Mouse (Mus musculus) gastrocnemius, postnatal 14 days (tissue): Measurements from ENCODE around the gene Gpx3. TPM values are rescaled to one million over a fixed set of nuclear protein-coding genes. Genes with fewer than 3 reads are reported as not detected.
"Not testable (repeated sequence)": the region's sequence is repeated elsewhere in the genome, so short reads cannot be mapped to it uniquely, and the experiment has no call there.

Source experiments
- DNase-seq: peaks from one replicate; pipeline ENCODE4 v3.0.0; 2021; ENCODE audit warnings: mixed read lengths
- intact Hi-C: fragments of 180-260 bp; cut with DNase I; formaldehyde crosslinking; loops from one replicate; pipeline ENCODE4 v1.15.1; 2025; ENCODE audit warnings: low total_unique reads
- total RNA-seq, 2 experiments: library from RNA; stranded (reverse); gene quantifications; 2 replicates each; pipeline ENCODE4 v1.2.3; 2021

Gene Gpx3
- total RNA-seq, 2 experiments from 2014 or later = 19.0 to 22.6 TPM

GRCm38 (mm10) chr11:54878893-54879292 is 23.4 kb upstream of the Gpx3 start:
- no peak for DNase-seq
- intact Hi-C loops = loop anchor here (2.0 to 5.0 kb wide), 2 partner anchors 48 to 108 kb away; no protein-coding TSS in a partner anchor

DNA sequence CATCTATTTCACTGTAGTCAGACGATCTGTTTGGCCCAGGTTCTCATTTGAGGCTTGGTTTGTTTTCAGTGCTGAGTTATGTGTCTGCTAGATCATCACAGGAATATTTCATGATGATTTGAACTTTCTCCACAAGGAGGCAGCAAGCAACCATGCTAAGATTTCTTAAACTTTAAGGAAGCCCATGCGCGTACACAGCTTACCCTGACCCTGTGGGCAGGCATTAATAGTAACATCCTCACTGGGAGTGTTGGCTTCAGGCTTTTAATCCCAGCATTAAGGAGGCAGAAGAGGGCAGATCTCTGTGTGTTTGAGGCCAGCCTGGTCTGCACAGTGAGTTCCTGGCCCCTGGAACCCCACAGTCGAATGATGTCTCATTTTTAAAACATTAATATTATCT is 22.8 kb upstream of the Gpx3 start:
- intact Hi-C loops = loop anchor here (2.0 to 5.0 kb wide), 2 partner anchors 47 to 108 kb away; no protein-coding TSS in a partner anchor
- DNase-seq = peak; percentile 38

DNA sequence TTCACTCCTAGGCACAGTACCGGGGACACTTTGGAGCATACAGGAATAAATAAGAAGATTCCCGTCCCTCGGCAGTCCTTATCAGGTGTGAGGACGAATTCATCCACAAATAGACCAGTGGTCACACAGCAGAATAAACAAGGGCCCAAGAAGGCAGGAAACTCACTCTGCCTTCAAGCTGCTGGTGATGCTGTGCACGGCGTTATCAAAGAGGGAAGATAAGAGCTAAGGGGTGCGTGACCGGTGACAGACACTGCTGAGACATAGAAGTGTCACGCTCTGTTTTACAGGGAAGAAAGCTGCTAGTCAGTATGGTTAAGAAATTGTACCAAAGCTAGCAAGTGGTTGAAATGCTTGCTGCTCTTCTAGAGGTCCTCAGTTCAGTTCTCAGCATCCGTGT is 22.3 kb upstream of the Gpx3 start:
- intact Hi-C loops = loop anchor here (2.0 to 5.0 kb wide), 2 partner anchors 47 to 107 kb away; no protein-coding TSS in a partner anchor
- DNase-seq = no peak

- DNase-seq = no peak
Observed at GRCm38 (mm10) chr11:54881051-54881474, 21.2 kb upstream of the Gpx3 start.

DNA sequence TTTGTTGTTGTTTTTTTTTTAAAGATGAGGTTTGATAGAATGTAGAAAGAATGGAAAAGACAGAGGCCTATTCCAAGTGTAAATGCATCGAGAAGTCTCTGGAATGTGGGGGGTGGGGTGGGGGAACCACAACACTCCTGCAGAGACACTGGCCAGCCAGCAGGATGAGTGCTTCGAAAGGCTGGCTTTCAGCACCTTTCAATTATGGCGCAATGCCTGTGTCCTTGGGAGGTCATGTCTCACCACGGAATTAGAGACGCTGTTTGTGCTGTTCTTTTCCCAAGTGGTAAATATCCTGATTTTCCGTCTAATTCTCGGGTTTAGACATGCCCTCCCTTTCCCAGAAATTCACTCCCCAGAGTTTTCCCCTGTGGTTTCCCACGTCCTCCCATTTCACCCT is 19.6 kb upstream of the Gpx3 start:
- intact Hi-C loops = no loop called here
- DNase-seq = peak; percentile 62

More at GRCm38 (mm10) chr11:54881051-54881474, 21.2 kb upstream of the Gpx3 start:
- intact Hi-C loops = no loop called here

GRCm38 (mm10) chr11:54884197-54884828 is 17.9 kb upstream of the Gpx3 start:
- DNase-seq = no peak
- intact Hi-C loops = no loop called here

DNA sequence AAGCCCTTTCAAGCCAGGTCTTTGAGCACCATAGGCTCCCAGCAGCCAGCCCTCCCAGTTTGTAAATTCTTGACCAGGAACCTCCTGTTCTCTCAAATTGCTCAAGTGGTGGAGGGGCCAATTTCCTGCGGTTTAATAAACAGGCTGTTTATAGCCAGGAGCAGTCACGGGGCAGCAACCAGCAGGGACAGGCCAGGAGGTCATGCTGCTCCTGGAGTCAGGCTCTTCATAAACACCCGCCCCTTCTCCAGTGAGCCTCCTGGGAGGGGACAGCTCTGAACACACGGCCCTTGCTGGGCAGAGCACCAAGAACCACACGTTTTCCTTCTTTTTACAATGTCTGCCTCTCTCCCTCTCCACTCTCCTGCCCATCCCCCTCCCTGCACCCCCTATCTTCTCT is 17.3 kb upstream of the Gpx3 start:
- intact Hi-C loops = no loop called here
- DNase-seq = peak; percentile 71

- DNase-seq = no peak
- intact Hi-C loops = no loop called here
Observed at GRCm38 (mm10) chr11:54885406-54885805, 16.8 kb upstream of the Gpx3 start.

DNA sequence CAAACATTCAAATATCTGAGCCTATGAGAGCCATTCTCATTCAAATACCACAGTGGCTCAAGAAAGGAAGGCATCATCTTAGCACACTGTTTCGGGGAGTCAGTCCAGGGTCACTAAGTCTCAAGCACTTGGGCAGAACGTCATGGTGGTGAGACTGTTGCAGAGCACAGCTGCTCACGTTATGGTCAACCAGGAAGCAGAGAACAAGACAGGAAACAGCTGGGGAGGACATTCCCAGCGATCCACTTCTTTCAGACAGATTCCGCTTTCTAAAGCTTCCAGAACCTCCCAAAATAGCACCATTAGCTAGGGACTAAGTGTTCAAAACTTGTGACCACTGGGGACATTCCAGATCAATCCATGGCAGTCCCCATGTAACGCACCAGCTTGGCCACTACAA is 14.3 kb upstream of the Gpx3 start:
- DNase-seq = no peak
- intact Hi-C loops = no loop called here

DNA sequence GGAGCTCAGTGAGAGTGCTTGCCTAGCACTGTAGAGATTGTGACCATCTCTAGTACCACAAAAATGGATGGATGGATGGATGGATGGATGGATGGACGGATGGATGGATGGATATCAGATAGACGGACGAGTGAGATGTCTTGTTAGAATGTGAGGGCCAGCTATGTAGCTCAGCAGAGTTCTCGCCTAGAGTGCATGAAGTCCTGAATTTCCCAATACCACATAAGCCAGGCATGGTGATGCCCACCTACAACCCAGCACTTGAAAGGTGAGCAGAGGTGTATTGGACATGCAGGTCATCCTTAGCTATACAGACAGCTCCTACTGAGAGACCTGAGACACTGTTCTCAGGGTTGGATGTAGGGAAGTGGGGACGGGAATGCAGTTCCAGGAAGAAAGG is 10.9 kb upstream of the Gpx3 start:
- intact Hi-C loops = no loop called here
- DNase-seq = no peak

GRCm38 (mm10) chr11:54892091-54892490 is 10.2 kb upstream of the Gpx3 start:
- no peak for DNase-seq
- intact Hi-C loops = no loop called here

DNA sequence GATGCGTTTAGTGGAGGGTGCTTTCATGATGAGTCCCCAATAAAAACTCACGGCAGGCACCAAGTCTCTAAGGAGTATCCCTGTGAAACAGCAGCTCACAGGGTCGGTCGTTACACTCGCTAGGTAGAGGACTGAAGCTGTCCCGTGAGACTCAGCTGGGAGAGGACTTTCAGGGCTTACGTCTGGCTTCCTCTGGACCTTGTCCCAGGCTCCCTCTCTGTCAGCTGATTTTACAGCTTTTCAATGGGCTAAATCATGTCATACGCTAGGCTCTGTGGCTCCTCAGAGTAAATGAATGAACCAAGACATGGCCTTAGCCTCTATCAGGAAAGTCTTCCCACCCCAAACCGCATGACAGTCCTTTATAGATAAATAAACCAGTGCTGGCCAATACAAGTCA is 7.7 kb upstream of the Gpx3 start:
- DNase-seq = no peak
- intact Hi-C loops = no loop called here

- DNase-seq, intact Hi-C loops: not testable (repeated sequence)
Observed at GRCm38 (mm10) chr11:54896646-54897045, 5.6 kb upstream of the Gpx3 start.

- no peak for DNase-seq
- intact Hi-C loops = no loop called here
Observed at GRCm38 (mm10) chr11:54897470-54897869, 4.8 kb upstream of the Gpx3 start.

DNA sequence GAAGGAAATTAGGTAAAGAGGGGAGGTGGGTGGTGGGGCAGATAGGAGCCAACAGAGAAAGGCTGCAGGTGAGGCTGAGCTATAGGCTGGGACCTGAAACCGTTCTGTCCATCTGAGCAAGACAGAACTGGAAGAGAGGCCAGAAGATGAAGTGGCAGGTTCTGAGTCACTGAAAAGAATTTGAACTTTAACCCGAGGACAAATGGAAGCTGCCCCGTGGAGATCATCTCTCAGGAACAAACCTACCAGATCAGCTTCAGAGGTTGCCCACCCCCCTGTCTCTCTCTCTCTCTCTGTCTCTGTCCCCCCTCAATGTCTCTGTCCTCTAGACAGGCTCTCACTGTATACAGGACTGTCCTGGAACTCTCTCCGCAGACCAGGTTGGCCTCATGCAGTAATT is 2.6 kb upstream of the Gpx3 start:
- intact Hi-C loops = no loop called here

DNA sequence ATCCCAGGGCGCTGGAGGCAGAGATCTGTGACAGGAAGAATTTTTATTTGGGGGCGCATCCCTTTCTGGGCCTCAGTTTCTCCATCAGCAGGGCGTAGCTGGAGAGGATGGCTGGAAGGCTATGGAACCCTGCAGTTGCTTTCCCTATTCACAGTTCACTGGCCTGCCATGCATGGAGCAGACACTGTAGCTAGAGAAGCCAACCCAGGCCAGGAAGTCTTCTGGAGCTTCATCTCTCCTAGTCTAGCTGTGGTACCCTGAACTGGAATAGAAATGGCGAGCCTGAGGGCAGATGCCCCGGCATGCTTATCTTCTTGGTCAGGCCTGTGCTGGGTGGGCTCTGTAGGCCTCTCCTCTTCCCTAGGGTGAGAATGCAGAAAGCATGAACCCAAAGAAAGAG is 1.1 kb downstream of the Gpx3 start:
- no peak for DNase-seq
- intact Hi-C loops = no loop called here

More for the DNA sequence above, 2.6 kb upstream of the Gpx3 start:
- DNase-seq = no peak

- intact Hi-C loops = no loop called here
- no peak for DNase-seq
Observed at GRCm38 (mm10) chr11:54903940-54904706, 1.9 kb downstream of the Gpx3 start.

DNA sequence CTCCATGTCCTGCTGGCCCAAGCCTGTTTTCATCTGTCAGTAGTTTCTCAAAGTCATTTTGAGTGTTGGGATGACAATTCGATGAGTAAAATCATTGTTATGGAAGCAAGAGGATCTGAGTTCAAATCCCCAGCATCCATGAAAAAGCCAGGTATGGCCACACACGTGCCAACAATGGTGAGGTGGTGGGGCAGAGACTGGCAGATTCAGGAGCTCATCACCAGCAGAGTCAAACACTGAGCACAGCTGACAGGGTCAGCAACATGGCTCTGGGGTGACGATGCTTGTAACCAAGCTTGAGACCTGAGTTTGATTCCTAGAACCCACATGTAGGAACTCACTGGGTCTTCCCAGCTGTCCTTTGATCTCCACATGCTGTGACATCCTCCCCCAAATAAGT is 2.8 kb downstream of the Gpx3 start:
- no peak for DNase-seq
- intact Hi-C loops = no loop called here

DNA sequence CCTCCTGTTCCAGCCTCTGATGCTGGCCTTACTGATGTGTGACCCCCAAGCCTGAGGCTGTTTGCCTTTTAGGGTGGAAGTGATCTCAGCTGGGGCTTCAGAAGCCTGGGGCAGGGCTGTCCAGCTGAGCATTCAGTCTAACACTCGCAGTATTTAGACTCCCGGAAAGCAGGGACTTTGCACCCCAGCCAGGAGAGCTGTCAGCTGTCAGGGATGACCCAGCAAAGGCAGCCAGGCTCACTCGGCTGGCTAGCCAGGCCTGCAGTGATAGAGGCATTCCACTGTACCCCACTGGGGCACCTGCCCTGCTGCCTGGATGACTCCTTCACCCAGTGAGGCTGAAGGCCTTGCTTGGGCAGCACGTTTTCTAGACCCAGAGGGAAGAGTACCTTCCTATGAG is 3.7 kb downstream of the Gpx3 start:
- DNase-seq = peak; percentile 54
- intact Hi-C loops = no loop called here

GRCm38 (mm10) chr11:54906466-54906865 is 4.2 kb downstream of the Gpx3 start:
- intact Hi-C loops = no loop called here
- no peak for DNase-seq

DNA sequence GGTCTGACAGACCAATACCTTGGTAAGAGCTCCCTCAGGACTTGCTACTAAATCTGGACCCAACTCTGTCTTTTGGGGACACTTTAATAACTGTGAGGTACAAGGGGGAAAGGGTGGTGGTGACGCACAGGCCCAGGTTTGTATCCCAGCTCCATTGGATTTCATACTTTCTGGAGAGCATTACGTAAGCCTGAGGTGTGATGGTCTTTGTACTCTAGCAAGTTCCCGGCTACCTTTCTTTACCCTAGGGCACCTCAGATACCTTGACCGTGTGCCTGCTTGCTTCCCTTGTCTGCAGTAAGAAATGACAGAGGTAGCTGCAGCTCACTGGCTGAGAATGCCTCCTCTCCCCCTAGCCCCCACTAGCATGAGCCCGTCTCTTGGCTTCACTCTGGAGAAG is 5.0 kb downstream of the Gpx3 start:
- no peak for DNase-seq
- intact Hi-C loops = no loop called here
